ENCODE assay signal across 10 mouse cellular contexts in genomic region chr5:140151871-140152270, GRCm38 (mm10).
DNase-seq lines count a peak whose midpoint lies in the region; ATAC-seq and TF ChIP-seq lines count a peak whose summit lies in the region.
"Had no signal": no experiment of that assay in that cellular context is flagged by ENCODE, and none has a peak within 500 bp of the region (broad histone marks: within the 10 kb centered on the region; RNA-seq: fewer than 3 reads in every experiment).

No protein-coding gene starts in this region.

- no peaks in the 10 kb centered on the region for H3K9me3 ChIP-seq in limb, embryonic 11.5 days (ENCODE audit: control insufficient read depth, low read length)
- H3K9me3 ChIP-seq in limb, embryonic 10.5 days (replicated peaks), result no peaks in the 10 kb centered on the region
- no peaks in the 10 kb centered on the region for H3K9me3 ChIP-seq in hindbrain, embryonic 16.5 days (ENCODE audit: control insufficient read depth, low read length)
- H3K9me3 ChIP-seq: limb, embryonic 15.5 days had no signal

- no peaks in the 10 kb centered on the region for H3K4me1 ChIP-seq in limb, embryonic 11.5 days (ENCODE audit: control insufficient read depth, insufficient read depth, low read length)
- H3K4me1 ChIP-seq in limb, embryonic 10.5 days, result 0 out of 2 replicates have a peak, but pooled peaks cover 7% of the 10 kb centered on the region
- peaks cover 8% of the 10 kb centered on the region for H3K4me1 ChIP-seq in hindbrain, embryonic 16.5 days (ENCODE audit: control insufficient read depth, insufficient read depth, low read depth, low read length)
- H3K4me1 ChIP-seq: limb, embryonic 15.5 days had no signal

- no peak overlapping the region for H3K4me2 ChIP-seq in limb, embryonic 11.5 days (ENCODE audit: low read depth, severe bottlenecking)
- H3K4me2 ChIP-seq in hindbrain, embryonic 16.5 days (ENCODE audit: low read length), result no peak overlapping the region
- H3K4me2 ChIP-seq: limb, embryonic 15.5 days had no signal

- H3K4me3 ChIP-seq in gastrocnemius, adult 2 months, result no peak overlapping the region
- H3K4me3 ChIP-seq in limb, embryonic 11.5 days (ENCODE audit: low read depth, low read length), result no peak overlapping the region
- H3K4me3 ChIP-seq in limb, embryonic 10.5 days, result no peak overlapping the region
- no peak overlapping the region for H3K4me3 ChIP-seq in hindbrain, embryonic 16.5 days (ENCODE audit: low read length)
- H3K4me3 ChIP-seq: limb, embryonic 15.5 days had no signal

- intact Hi-C loops in gastrocnemius, adult 2 months (cut with DNase I), result no loop called here
- intact Hi-C loops in gastrocnemius, postnatal 36 days (cut with DNase I), result no loop called here

- H3K27ac ChIP-seq in gastrocnemius, adult 2 months, result 0 out of 2 replicates have a peak overlapping the region, but pooled peaks have one; percentile 16
- 0 out of 2 replicates have a peak overlapping the region, but pooled peaks have one; percentile 21 for H3K27ac ChIP-seq in limb, embryonic 11.5 days (replicated peaks; ENCODE audit: low read depth, low read length)
- no peak overlapping the region for H3K27ac ChIP-seq in limb, embryonic 10.5 days
- peak overlapping the region; percentile 31; the same call in 1 of the 2 replicates for H3K27ac ChIP-seq in hindbrain, embryonic 16.5 days (ENCODE audit: low read depth, low read length)
- H3K27ac ChIP-seq: limb, embryonic 15.5 days had no signal

- TF ChIP-seq CTCF in gastrocnemius, adult 2 months (IDR thresholded peaks at IDR 0.05), result no peak

- no peak overlapping the region for H3K9ac ChIP-seq in limb, embryonic 11.5 days (ENCODE audit: low read length)
- no peak overlapping the region for H3K9ac ChIP-seq in hindbrain, embryonic 16.5 days (ENCODE audit: low read depth, low read length)
- H3K9ac ChIP-seq: limb, embryonic 15.5 days had no signal

- H3K36me3 ChIP-seq in limb, embryonic 11.5 days (ENCODE audit: control insufficient read depth, insufficient read depth, low read length), result no peaks in the 10 kb centered on the region
- H3K36me3 ChIP-seq in limb, embryonic 10.5 days, result no peaks in the 10 kb centered on the region
- H3K36me3 ChIP-seq in hindbrain, embryonic 16.5 days (ENCODE audit: control insufficient read depth, insufficient read depth, low read length), result no peaks in the 10 kb centered on the region
- H3K36me3 ChIP-seq: limb, embryonic 15.5 days had no signal

- H3K27me3 ChIP-seq in limb, embryonic 11.5 days (ENCODE audit: control insufficient read depth, insufficient read depth, low read length), result no peaks in the 10 kb centered on the region
- H3K27me3 ChIP-seq in limb, embryonic 10.5 days (ENCODE audit: low read depth, poor library complexity, severe bottlenecking), result no peaks in the 10 kb centered on the region
- no peaks in the 10 kb centered on the region for H3K27me3 ChIP-seq in hindbrain, embryonic 16.5 days (replicated peaks; ENCODE audit: control insufficient read depth, insufficient read depth, low read length)
- H3K27me3 ChIP-seq: limb, embryonic 15.5 days had no signal

- no peak for ATAC-seq in limb, embryonic 11.5 days (ENCODE audit: insufficient number of reproducible peaks, low FRiP score, low TSS enrichment, low read depth)
- ATAC-seq in hindbrain, embryonic 16.5 days, result peak; percentile 68
- ATAC-seq in megakaryocyte-erythroid progenitor cell, adult 5-6 weeks (replicated peaks; ENCODE audit: low FRiP score, low TSS enrichment, poor library complexity, severe bottlenecking), result no peak

- DNase-seq in gastrocnemius, adult 2 months, result no peak
- no peak for DNase-seq in gastrocnemius, postnatal 36 days
- no peak for DNase-seq in limb, embryonic 11.5 days (ENCODE audit: low spot score)
- DNase-seq in limb, embryonic 10.5 days (ENCODE audit: low spot score), result no peak
- peak; percentile 21 for DNase-seq in mesoderm, embryonic 11.5 days (ENCODE audit: low read depth, low spot score)
- DNase-seq: cerebellum, adult 8-10 months; thymus, postnatal 25 days had no signal

- WGBS in limb, embryonic 11.5 days, result 69% methylated on average over 2 of the region's 2 CpGs
- 73% methylated on average over 2 of the region's 2 CpGs for WGBS in limb, embryonic 10.5 days
- WGBS in hindbrain, embryonic 16.5 days, result 35% methylated on average over 2 of the region's 2 CpGs
